Mouse (Mus musculus): ENCODE results near the gene Kifc3.

The Kifc3 gene

GRCm38 (mm10) chr8:95154654-95155053, 48.0 kb downstream of the Kifc3 start:
- DNase-seq, result peak; percentile 33

- no peak for DNase-seq
Observed at GRCm38 (mm10) chr8:95154056-95154455, 48.6 kb downstream of the Kifc3 start.

GRCm38 (mm10) chr8:95150608-95151007, 52.0 kb downstream of the Kifc3 start:
- no peak for DNase-seq

- DNase-seq, result no peak
Observed at GRCm38 (mm10) chr8:95149426-95149825, 53.2 kb downstream of the Kifc3 start.

- no peak for DNase-seq
Observed at GRCm38 (mm10) chr8:95146846-95147245, 55.8 kb downstream of the Kifc3 start.

- DNase-seq, result no peak
Observed at GRCm38 (mm10) chr8:95146044-95146745, 56.4 kb downstream of the Kifc3 start.

GRCm38 (mm10) chr8:95144631-95145015, 58.0 kb downstream of the Kifc3 start:
- DNase-seq, result no peak

GRCm38 (mm10) chr8:95143805-95144630, 58.6 kb downstream of the Kifc3 start:
- DNase-seq, result no peak

- peak; percentile 49 for DNase-seq
Observed at GRCm38 (mm10) chr8:95142985-95143804, 59.4 kb downstream of the Kifc3 start.

GRCm38 (mm10) chr8:95142075-95142831, 60.4 kb downstream of the Kifc3 start:
- DNase-seq, result peak; percentile 94

- DNase-seq, result peak; percentile 73
Observed at GRCm38 (mm10) chr8:95141469-95142074, 61.0 kb downstream of the Kifc3 start.

GRCm38 (mm10) chr8:95141026-95141425, 61.6 kb downstream of the Kifc3 start:
- DNase-seq, result peak; percentile 52

- DNase-seq, result peak; percentile 46
Observed at GRCm38 (mm10) chr8:95140555-95140954, 62.1 kb downstream of the Kifc3 start.

- no peak for DNase-seq
Observed at GRCm38 (mm10) chr8:95139051-95139365, 63.6 kb downstream of the Kifc3 start.

GRCm38 (mm10) chr8:95138341-95139050, 64.1 kb downstream of the Kifc3 start:
- DNase-seq, result peak; percentile 78

- peak; percentile 81 for DNase-seq
Observed at GRCm38 (mm10) chr8:95137641-95138098, 64.9 kb downstream of the Kifc3 start.

- DNase-seq, result no peak
Observed at GRCm38 (mm10) chr8:95137201-95137600, 65.4 kb downstream of the Kifc3 start.

- DNase-seq, result no peak
Observed at GRCm38 (mm10) chr8:95136218-95136617, 66.4 kb downstream of the Kifc3 start.

GRCm38 (mm10) chr8:95135242-95135641, 67.4 kb downstream of the Kifc3 start:
- DNase-seq, result no peak

GRCm38 (mm10) chr8:95134186-95134585, 68.4 kb downstream of the Kifc3 start:
- DNase-seq, result no peak

- no peak for DNase-seq
Observed at GRCm38 (mm10) chr8:95131983-95132382, 70.6 kb downstream of the Kifc3 start.
